Mouse (Mus musculus): ENCODE measurements around the gene Zfp64.

DNA sequence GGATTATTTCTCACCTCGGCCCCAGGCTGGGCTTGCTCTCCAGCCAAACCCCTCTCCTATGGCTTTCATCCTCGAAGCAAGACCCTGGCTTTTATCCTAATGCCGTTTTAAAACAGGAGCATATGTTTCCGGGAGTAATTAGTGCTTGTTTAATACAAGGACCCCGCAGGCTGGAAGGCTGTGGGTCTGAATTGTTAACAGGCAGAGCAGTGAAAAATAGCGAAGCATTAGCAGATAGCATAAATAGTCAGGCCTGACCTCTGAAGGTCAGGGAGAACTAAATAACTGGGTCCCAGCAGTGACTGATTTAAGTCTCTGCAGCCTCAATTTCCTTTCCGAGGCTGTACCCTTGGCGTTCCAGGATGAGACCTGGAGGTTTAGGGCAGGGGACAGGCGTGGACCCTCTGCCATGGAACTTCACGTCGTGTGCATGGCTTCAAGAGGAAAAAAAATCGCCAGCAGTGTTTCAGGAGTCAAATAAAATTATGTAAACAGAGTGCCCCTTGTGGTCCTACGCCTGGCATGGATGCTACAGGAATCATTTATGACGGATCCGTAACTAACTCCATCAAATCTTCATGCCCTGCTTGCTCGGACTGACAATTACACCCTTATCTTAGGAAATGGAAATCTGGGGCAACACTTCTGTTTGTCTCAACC, 95.2 kb downstream of the Zfp64 start:
- no peak for TF ChIP-seq CTCF (IDR thresholded peaks at IDR 0.05; ENCODE audit: control insufficient read depth, insufficient read depth, insufficient read length)
- TF ChIP-seq CEBPB (IDR thresholded peaks at IDR 0.05; ENCODE audit: low read depth), result no peak
- TF ChIP-seq MAX (IDR thresholded peaks at IDR 0.05), result no peak

Data from C2C12 (cell line).